ENCODE assay signal across 8 mouse cellular contexts in the genomic region with DNA sequence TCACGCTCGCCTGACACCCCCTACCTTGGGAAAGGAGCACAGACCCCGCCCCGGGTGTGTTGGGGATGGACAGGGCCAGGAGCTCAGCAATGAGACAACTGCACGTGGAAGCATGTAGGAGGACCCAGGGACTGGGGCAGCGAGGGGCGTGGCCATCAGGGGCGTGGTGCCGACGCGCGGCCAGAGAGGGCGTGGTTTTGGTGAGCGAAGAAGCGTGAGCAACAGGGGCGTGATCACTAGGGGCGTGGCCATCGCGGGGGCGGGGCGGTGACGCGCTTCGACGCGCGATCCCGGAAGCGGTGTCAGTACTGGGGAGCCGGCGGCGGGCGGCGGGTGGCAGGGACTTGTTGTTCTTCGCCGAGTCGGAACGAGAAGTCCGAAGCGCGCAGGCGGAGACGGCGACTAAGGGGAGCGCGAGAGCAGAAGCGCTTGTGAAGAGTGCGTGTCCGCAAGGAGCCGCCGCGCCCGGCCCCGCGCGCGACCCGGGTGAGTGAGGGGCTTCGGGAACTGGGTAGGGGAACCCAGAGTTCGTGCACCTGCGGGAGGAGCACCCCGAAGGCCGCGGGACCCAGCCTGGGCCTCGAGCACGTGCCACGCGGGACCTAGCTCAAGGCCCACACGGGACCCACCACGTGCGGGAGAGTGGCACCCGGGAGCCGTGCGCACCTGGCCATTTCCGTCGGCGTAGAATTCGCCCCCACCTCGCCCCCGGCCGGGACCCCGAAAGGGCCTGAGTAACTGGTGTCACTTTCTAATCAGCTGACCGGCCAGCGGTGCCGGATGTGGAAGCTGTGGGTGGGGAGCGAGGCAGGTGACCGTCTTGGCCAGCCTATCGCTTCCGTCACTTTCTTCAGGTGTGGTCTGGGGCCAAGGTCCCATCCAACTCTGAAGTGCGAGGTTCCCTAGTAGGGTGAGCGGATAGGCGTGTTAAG. TPM values are rescaled to one million over a fixed set of nuclear protein-coding genes. Genes with fewer than 3 reads are reported as not detected.
DNase-seq lines count a peak whose midpoint lies in the region; ATAC-seq lines count a peak whose summit lies in the region.

Mafk (plus strand) TSS at position 287 of the 932 bp plus-strand sequence.

- ATAC-seq in common myeloid progenitor, adult 5-6 weeks (replicated peaks; ENCODE audit: low read depth, poor library complexity, severe bottlenecking) = peak; percentile 74

- H3K4me3 ChIP-seq in megakaryocyte, embryonic 14.5 days (replicated peaks) = peak within 1 kb of the TSS; percentile 99

- no peaks in the 10 kb centered on the region for H3K27me3 ChIP-seq in megakaryocyte, embryonic 14.5 days (replicated peaks)

- peaks cover 38% of the 10 kb centered on the region for H3K36me3 ChIP-seq in megakaryocyte, embryonic 14.5 days (replicated peaks; ENCODE audit: low read length)

- H3K4me1 ChIP-seq in megakaryocyte, embryonic 14.5 days = peaks cover 83% of the 10 kb centered on the region

- no peaks in the 10 kb centered on the region for H3K9me3 ChIP-seq in megakaryocyte, embryonic 14.5 days

- peak; percentile 96 for DNase-seq in ZHBTc4 (ENCODE audit: low read depth, low spot score)
- peak; percentile 98 for DNase-seq in gastrocnemius, adult 8-10 months (ENCODE audit: low spot score in 2 of 2)
- DNase-seq in hindlimb bud, embryonic 11.5 days (ENCODE audit: extremely low spot score, low read depth, low spot score) = peak; percentile 71
- peak; percentile 90 to 93 for DNase-seq in left cerebral cortex, adult 8-10 months (ENCODE audit: low spot score in 2 of 2)
- peak; percentile 94 to 96 for DNase-seq in right cerebral cortex, postnatal 10 days (ENCODE audit: low spot score in 2 of 2)
- DNase-seq in urinary bladder, postnatal 25 days (ENCODE audit: low spot score) = peak; percentile 99

RNA-seq across cellular contexts. Expression of gene Mafk, which starts in this region (rescaled TPM):
- total RNA-seq in common myeloid progenitor, adult 5-6 weeks (2017) = 36.0 and 38.4 TPM in 2 replicates
- 10 to 100 TPM; 15.2 to 21.2 (median 18.1) TPM for total RNA-seq in gastrocnemius, adult 8-10 months (2022)
- total RNA-seq in left cerebral cortex, adult 8-10 months (2022) = 10 to 100 TPM in 2 of 4 experiments, 1 to 10 TPM in 2; 8.6 to 13.0 (median 10.0) TPM
- polyA plus RNA-seq in megakaryocyte, embryonic 14.5 days (2012; ENCODE audit: insufficient read depth, low replicate concordance) = 26.5 and 40.1 TPM in 2 replicates

Comparison
In these comparisons a context has a peak if more than half of its experiments do, and no peak if none do; other contexts are left out.
1. Peak in every context shown above with its lines: DNase-seq, ATAC-seq and H3K4me3 ChIP-seq.